Mouse (Mus musculus): ENCODE data around the gene 9230104L09Rik. TPM values are rescaled to one million over a fixed set of nuclear protein-coding genes. Genes with fewer than 3 reads are reported as not detected.

Gene 9230104L09Rik
- total and polyA plus RNA-seq, 3 experiments = not detected

- Histone ChIP-seq H3K9me3 (replicated peaks; ENCODE audit: low read length) (no peaks in the 10 kb centered on the region), H3K27ac (ENCODE audit: insufficient read depth, low read depth) (no peak overlapping the region), H3K27me3 (replicated peaks) (no peaks in the 10 kb centered on the region), H3K4me1 (ENCODE audit: control insufficient read depth in 1 of 2, insufficient read depth in 2 of 2) (peaks cover 0 to 11% of the 10 kb centered on the region in 2 experiments; a peak in 1 of 4 replicates), H3K9ac (ENCODE audit: insufficient read depth, low read depth) (no peak overlapping the region), H3K79me2 (replicated peaks; ENCODE audit: control insufficient read depth, extremely low read depth, insufficient read depth, poor library complexity, severe bottlenecking) (no peaks in the 10 kb centered on the region), H3K4me2 (ENCODE audit: insufficient read depth, low read depth, poor library complexity, severe bottlenecking) (no peak overlapping the region), H3K4me3 (replicated peaks in 1 of 3; ENCODE audit: low read depth in 2 of 3, low read length in 2 of 3, poor library complexity in 1 of 3) (no peak overlapping the region), H3K36me3 (replicated peaks in 1 of 2; ENCODE audit: control insufficient read depth in 1 of 2, insufficient read depth in 1 of 2, low read length in 1 of 2) (no peaks in the 10 kb centered on the region)
- dilution Hi-C loops (cut with MboI; ENCODE audit: extremely low pct_ligation_motif_present, extremely low pct_unique_long_range_greater_than_20kb, low sequenced_read_pairs) = no loop called here
- in situ Hi-C loops (cut with MboI; ENCODE audit: low pct_ligation_motif_present, low pct_unique_long_range_greater_than_20kb, low sequenced_read_pairs) = no loop called here
- DNase-seq (ENCODE audit: extremely low read depth) = no peak
- no peak for TF ChIP-seq ZC3H11A (IDR thresholded peaks at IDR 0.05; ENCODE audit: low read depth, low read length)
- no peak for TF ChIP-seq EP300 (IDR thresholded peaks at IDR 0.05; ENCODE audit: low read length)
- TF ChIP-seq MYC (IDR thresholded peaks at IDR 0.05; ENCODE audit: low read depth, low read length) = no peak
- TF ChIP-seq MAX (IDR thresholded peaks at IDR 0.05; ENCODE audit: low read length) = no peak
- TF ChIP-seq NELFE (IDR thresholded peaks at IDR 0.05; ENCODE audit: low read depth, low read length) = no peak
- no peak for TF ChIP-seq HCFC1 (IDR thresholded peaks at IDR 0.05; ENCODE audit: low read depth, low read length)
- TF ChIP-seq RAD21 (IDR thresholded peaks at IDR 0.05; ENCODE audit: low read depth, low read length) = no peak
- TF ChIP-seq USF2 (conservative IDR thresholded peaks at IDR 0.05; ENCODE audit: low read depth, low read length) = no peak
- TF ChIP-seq CHD1 (IDR thresholded peaks at IDR 0.05; ENCODE audit: low read depth, low read length) = no peak
- no peak for TF ChIP-seq SIN3A (IDR thresholded peaks at IDR 0.05; ENCODE audit: low read length)
- no peak for TF ChIP-seq MEF2A (IDR thresholded peaks at IDR 0.05; ENCODE audit: borderline replicate concordance, low read depth, low read length)
- no peak for TF ChIP-seq ZMIZ1 (IDR thresholded peaks at IDR 0.05; ENCODE audit: low read depth, low read length)
- TF ChIP-seq KAT2A (IDR thresholded peaks at IDR 0.05; ENCODE audit: insufficient replicate concordance, low read length) = no peak
Observed at GRCm38 (mm10) chr2:148888872-148889271, 24.0 kb upstream of the 9230104L09Rik start.

GRCm38 (mm10) chr2:148884738-148885137 is 19.9 kb upstream of the 9230104L09Rik start:
- dilution Hi-C loops (cut with MboI; ENCODE audit: extremely low pct_ligation_motif_present, extremely low pct_unique_long_range_greater_than_20kb, low sequenced_read_pairs) (no loop called here), in situ Hi-C loops (cut with MboI; ENCODE audit: low pct_ligation_motif_present, low pct_unique_long_range_greater_than_20kb, low sequenced_read_pairs) (no loop called here)
- Histone ChIP-seq H3K9ac (ENCODE audit: insufficient read depth, low read depth) (no peak overlapping the region), H3K4me1 (ENCODE audit: control insufficient read depth in 1 of 2, insufficient read depth in 2 of 2) (peaks cover 0 to 8% of the 10 kb centered on the region in 2 experiments; a peak in 1 of 4 replicates), H3K4me3 (replicated peaks in 1 of 3; ENCODE audit: low read depth in 2 of 3, low read length in 2 of 3, poor library complexity in 1 of 3) (no peak overlapping the region), H3K27me3 (replicated peaks) (no peaks in the 10 kb centered on the region), H3K4me2 (ENCODE audit: insufficient read depth, low read depth, poor library complexity, severe bottlenecking) (no peak overlapping the region), H3K27ac (ENCODE audit: insufficient read depth, low read depth) (no peak overlapping the region), H3K9me3 (replicated peaks; ENCODE audit: low read length) (no peaks in the 10 kb centered on the region), H3K36me3 (replicated peaks in 1 of 2; ENCODE audit: control insufficient read depth in 1 of 2, insufficient read depth in 1 of 2, low read length in 1 of 2) (no peaks in the 10 kb centered on the region), H3K79me2 (replicated peaks; ENCODE audit: control insufficient read depth, extremely low read depth, insufficient read depth, poor library complexity, severe bottlenecking) (no peaks in the 10 kb centered on the region)
- no peak for DNase-seq (ENCODE audit: extremely low read depth)
- TF ChIP-seq IRF4 (IDR thresholded peaks at IDR 0.05; ENCODE audit: low read depth, low read length) (no peak), TCF12 (IDR thresholded peaks at IDR 0.05; ENCODE audit: low read depth, low read length) (no peak), NELFE (IDR thresholded peaks at IDR 0.05; ENCODE audit: low read depth, low read length) (no peak), CTCF (conservative IDR thresholded peaks at IDR 0.05 in 1 of 2, IDR thresholded peaks at IDR 0.05 in 1 of 2; ENCODE audit: low read depth in 2 of 2, low read length in 2 of 2) (no peak), JUND (conservative IDR thresholded peaks at IDR 0.05; ENCODE audit: low read depth, low read length) (no peak), JUN (IDR thresholded peaks at IDR 0.05; ENCODE audit: insufficient read depth, low read depth, low read length) (no peak), CHD1 (IDR thresholded peaks at IDR 0.05; ENCODE audit: low read depth, low read length) (no peak), RAD21 (IDR thresholded peaks at IDR 0.05; ENCODE audit: low read depth, low read length) (no peak), GABPA (IDR thresholded peaks at IDR 0.05; ENCODE audit: insufficient replicate concordance, low read depth, low read length) (no peak), ELF1 (IDR thresholded peaks at IDR 0.05; ENCODE audit: low read depth, low read length) (no peak), PAX5 (IDR thresholded peaks at IDR 0.05; ENCODE audit: low read length) (no peak), TBP (conservative IDR thresholded peaks at IDR 0.05; ENCODE audit: low read depth, low read length) (no peak), CHD2 (IDR thresholded peaks at IDR 0.05; ENCODE audit: low read length) (no peak), NRF1 (IDR thresholded peaks at IDR 0.05; ENCODE audit: low read depth, low read length) (no peak), RCOR1 (conservative IDR thresholded peaks at IDR 0.05; ENCODE audit: low read depth, low read length) (no peak), ZNF384 (IDR thresholded peaks at IDR 0.05; ENCODE audit: low read depth, low read length) (no peak), MXI1 (IDR thresholded peaks at IDR 0.05; ENCODE audit: low read depth, low read length) (no peak), HCFC1 (IDR thresholded peaks at IDR 0.05; ENCODE audit: low read depth, low read length) (no peak), KAT2A (IDR thresholded peaks at IDR 0.05; ENCODE audit: insufficient replicate concordance, low read length) (no peak)

Data from CH12.LX (cell line).